Mouse (Mus musculus) liver, embryonic 14.5 days (tissue): ENCODE measurements around the gene Gm13199.

ENCODE experiments used
- CTCF ChIP-seq: IDR thresholded peaks from 2 replicates; pipeline ENCODE4 v1.5.1; 2016; ENCODE audit warnings: antibody characterized with exemption, low read depth, control low read depth
- EP300 ChIP-seq: IDR thresholded peaks from 2 replicates; pipeline ENCODE4 v1.6.1; 2016; ENCODE audit warnings: antibody characterized with exemption, low read depth

DNA sequence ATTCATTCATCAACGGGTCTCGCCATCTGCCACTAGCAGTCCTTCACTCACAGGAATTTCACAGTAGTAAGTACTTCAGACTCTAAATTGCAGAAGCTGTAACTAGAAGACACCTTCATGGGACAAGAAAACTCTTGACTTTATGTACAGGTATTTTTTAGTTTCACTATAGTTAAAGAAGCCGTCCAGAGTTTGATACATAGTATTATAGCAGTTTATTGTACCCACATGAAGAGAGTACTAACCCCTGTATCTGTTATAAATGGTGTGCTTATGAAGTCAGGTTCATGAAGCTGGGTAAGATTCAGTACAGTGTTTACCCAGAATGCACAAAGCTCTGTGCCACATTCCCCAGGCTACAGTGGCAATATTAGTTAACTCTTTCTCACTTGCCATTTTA, at the start of gene Gm13199:
- no peak for TF ChIP-seq EP300
- no peak for TF ChIP-seq CTCF
